Comparison of ENCODE assay signal across 15 mouse cellular contexts in genomic region chr3:137972224-137972623, GRCm38 (mm10). TPM values are rescaled to one million over a fixed set of nuclear protein-coding genes. Genes with fewer than 3 reads are reported as not detected.
DNase-seq lines count a peak whose midpoint lies in the region; ATAC-seq and TF ChIP-seq lines count a peak whose summit lies in the region.
"Had no signal": no experiment of that assay in that cellular context is flagged by ENCODE, and none has a peak within 500 bp of the region (broad histone marks: within the 10 kb centered on the region; RNA-seq: fewer than 3 reads in every experiment).

No protein-coding gene starts in this region.

- no peak for TF ChIP-seq POLR2A in heart, adult 2 months (IDR thresholded peaks at IDR 0.05; ENCODE audit: insufficient read depth, low read depth, low read length)

- no peak for TF ChIP-seq EP300 in heart, adult 2 months (IDR thresholded peaks at IDR 0.05; ENCODE audit: insufficient read depth, low read depth, low read length)
- TF ChIP-seq EP300 in lung, postnatal 0 days (IDR thresholded peaks at IDR 0.05), result no peak

- intact Hi-C loops in heart, adult 2 months (cut with DNase I), result no loop called here

- TF ChIP-seq CTCF in heart, adult 2 months (IDR thresholded peaks at IDR 0.05), result no peak
- TF ChIP-seq CTCF in lung, postnatal 0 days (IDR thresholded peaks at IDR 0.05), result no peak
- no peak for TF ChIP-seq CTCF in intestine, postnatal 0 days (IDR thresholded peaks at IDR 0.05; ENCODE audit: low read depth)

- H3K4me1 ChIP-seq in heart, embryonic 11.5 days (ENCODE audit: control insufficient read depth, insufficient read depth, low read length), result peaks cover 16% of the 10 kb centered on the region
- peaks cover 8% of the 10 kb centered on the region for H3K4me1 ChIP-seq in heart, adult 2 months (ENCODE audit: control insufficient read depth, insufficient read depth, low read length)
- H3K4me1 ChIP-seq in lung, postnatal 0 days (ENCODE audit: insufficient read depth, low read depth, low read length), result no peaks in the 10 kb centered on the region; the same call in 1 of the 2 replicates
- H3K4me1 ChIP-seq in intestine, postnatal 0 days (replicated peaks; ENCODE audit: control insufficient read depth, insufficient read depth, low read length), result 0 out of 2 replicates have a peak, but pooled peaks cover 16% of the 10 kb centered on the region
- H3K4me1 ChIP-seq in stomach, embryonic 14.5 days (ENCODE audit: control insufficient read depth, insufficient read depth, low read length), result no peaks in the 10 kb centered on the region
- H3K4me1 ChIP-seq in kidney, embryonic 16.5 days (ENCODE audit: insufficient read depth, low read length), result no peaks in the 10 kb centered on the region

- H3K9ac ChIP-seq in heart, embryonic 11.5 days (ENCODE audit: low read depth, low read length), result no peak overlapping the region
- no peak overlapping the region for H3K9ac ChIP-seq in heart, adult 2 months (ENCODE audit: low read depth, low read length)
- no peak overlapping the region for H3K9ac ChIP-seq in lung, postnatal 0 days (replicated peaks; ENCODE audit: low read depth)
- no peak overlapping the region for H3K9ac ChIP-seq in intestine, postnatal 0 days (ENCODE audit: low read depth, low read length)
- no peak overlapping the region for H3K9ac ChIP-seq in stomach, embryonic 14.5 days (replicated peaks; ENCODE audit: low read depth, low read length)
- H3K9ac ChIP-seq in kidney, embryonic 16.5 days (replicated peaks; ENCODE audit: low read length), result no peak overlapping the region
- H3K9ac ChIP-seq: limb, embryonic 13.5 days; midbrain, embryonic 12.5 days; neural tube, embryonic 13.5 days had no signal

- no peaks in the 10 kb centered on the region for H3K36me3 ChIP-seq in heart, embryonic 11.5 days (ENCODE audit: control insufficient read depth, insufficient read depth, low read length)
- H3K36me3 ChIP-seq in heart, adult 2 months (ENCODE audit: control insufficient read depth, insufficient read depth, low read length), result no peaks in the 10 kb centered on the region; the same call in 1 of the 2 replicates
- no peaks in the 10 kb centered on the region for H3K36me3 ChIP-seq in lung, postnatal 0 days (ENCODE audit: insufficient read depth, low read length)
- peaks cover 12% of the 10 kb centered on the region; the same call in 1 of the 2 replicates for H3K36me3 ChIP-seq in intestine, postnatal 0 days (ENCODE audit: control insufficient read depth, insufficient read depth)
- no peaks in the 10 kb centered on the region for H3K36me3 ChIP-seq in stomach, embryonic 14.5 days (ENCODE audit: control insufficient read depth, insufficient read depth, low read length)
- 0 out of 2 replicates have a peak, but pooled peaks cover 2% of the 10 kb centered on the region for H3K36me3 ChIP-seq in kidney, embryonic 16.5 days (ENCODE audit: insufficient read depth, low read length)
- H3K36me3 ChIP-seq: limb, embryonic 13.5 days; midbrain, embryonic 12.5 days; neural tube, embryonic 13.5 days had no signal

- no peak overlapping the region for H3K4me3 ChIP-seq in heart, embryonic 11.5 days (ENCODE audit: low read depth, low read length)
- H3K4me3 ChIP-seq in heart, adult 2 months, result no peak overlapping the region
- no peak overlapping the region for H3K4me3 ChIP-seq in lung, postnatal 0 days (ENCODE audit: low read depth, low read length)
- H3K4me3 ChIP-seq in intestine, postnatal 0 days (ENCODE audit: low read depth, low read length), result no peak overlapping the region
- H3K4me3 ChIP-seq in stomach, embryonic 14.5 days (ENCODE audit: low read depth, low read length), result no peak overlapping the region
- no peak overlapping the region for H3K4me3 ChIP-seq in kidney, embryonic 16.5 days (ENCODE audit: low read length)
- H3K4me3 ChIP-seq: limb, embryonic 13.5 days; midbrain, embryonic 12.5 days; neural tube, embryonic 13.5 days had no signal

- no peak for DNase-seq in heart, adult 2 months
- no peak for DNase-seq in lung, postnatal 0 days (ENCODE audit: low spot score)
- DNase-seq in lung, postnatal 4 days, result no peak
- DNase-seq in thymus, postnatal 14 days, result no peak
- DNase-seq: cerebellum, adult 11 months; kidney, postnatal 36 days; retina, postnatal 1 day; spleen, adult 18-20 months had no signal

- 63% methylated on average over 5 of the region's 5 CpGs for WGBS in heart, embryonic 11.5 days (ENCODE audit: insufficient replicate concordance)
- 62% methylated on average over 5 of the region's 5 CpGs for WGBS in heart, adult 2 months
- 41% methylated on average over 5 of the region's 5 CpGs for WGBS in lung, postnatal 0 days
- 61% methylated on average over 5 of the region's 5 CpGs for WGBS in intestine, postnatal 0 days
- WGBS in stomach, embryonic 14.5 days, result 71% methylated on average over 5 of the region's 5 CpGs
- 61% methylated on average over 5 of the region's 5 CpGs for WGBS in kidney, embryonic 16.5 days

- H3K27me3 ChIP-seq in heart, embryonic 11.5 days (ENCODE audit: control insufficient read depth, insufficient read depth, low read length), result no peaks in the 10 kb centered on the region
- H3K27me3 ChIP-seq in heart, adult 2 months (ENCODE audit: control insufficient read depth, insufficient read depth, low read length), result no peaks in the 10 kb centered on the region
- no peaks in the 10 kb centered on the region for H3K27me3 ChIP-seq in lung, postnatal 0 days (replicated peaks; ENCODE audit: insufficient read depth, low read length)
- no peaks in the 10 kb centered on the region for H3K27me3 ChIP-seq in intestine, postnatal 0 days (replicated peaks; ENCODE audit: control insufficient read depth, insufficient read depth, low read length)
- H3K27me3 ChIP-seq in stomach, embryonic 14.5 days (ENCODE audit: control insufficient read depth, insufficient read depth, low read length), result no peaks in the 10 kb centered on the region
- H3K27me3 ChIP-seq in kidney, embryonic 16.5 days (ENCODE audit: insufficient read depth, low read length), result no peaks in the 10 kb centered on the region
- H3K27me3 ChIP-seq: limb, embryonic 13.5 days; neural tube, embryonic 13.5 days had no signal

- peak overlapping the region; percentile 22; the same call in 1 of the 2 replicates for H3K4me2 ChIP-seq in heart, embryonic 11.5 days
- H3K4me2 ChIP-seq in lung, postnatal 0 days (replicated peaks; ENCODE audit: low read depth, low read length), result no peak overlapping the region
- H3K4me2 ChIP-seq in intestine, postnatal 0 days (replicated peaks; ENCODE audit: low read depth), result no peak overlapping the region
- H3K4me2 ChIP-seq in stomach, embryonic 14.5 days (replicated peaks; ENCODE audit: low read depth, low read length), result no peak overlapping the region
- no peak overlapping the region for H3K4me2 ChIP-seq in kidney, embryonic 16.5 days (replicated peaks; ENCODE audit: low read depth, low read length)
- H3K4me2 ChIP-seq: limb, embryonic 13.5 days; midbrain, embryonic 12.5 days; neural tube, embryonic 13.5 days had no signal

- peak; percentile 82 for ATAC-seq in heart, embryonic 11.5 days (replicated peaks; ENCODE audit: insufficient number of reproducible peaks, low FRiP score, low TSS enrichment)
- ATAC-seq in lung, postnatal 0 days, result peak; percentile 81
- ATAC-seq in intestine, postnatal 0 days, result peak; percentile 23; the same call in 1 of the 2 replicates
- peak; percentile 88 for ATAC-seq in stomach, embryonic 14.5 days (ENCODE audit: insufficient number of reproducible peaks, insufficient read depth, low FRiP score, low read depth)
- ATAC-seq in kidney, embryonic 16.5 days (ENCODE audit: low FRiP score, low TSS enrichment), result no peak

- H3K9me3 ChIP-seq in heart, embryonic 11.5 days (replicated peaks; ENCODE audit: control insufficient read depth, low read length), result no peaks in the 10 kb centered on the region
- no peaks in the 10 kb centered on the region for H3K9me3 ChIP-seq in lung, postnatal 0 days (ENCODE audit: low read length)
- H3K9me3 ChIP-seq in intestine, postnatal 0 days (ENCODE audit: control insufficient read depth), result no peaks in the 10 kb centered on the region
- H3K9me3 ChIP-seq in stomach, embryonic 14.5 days (ENCODE audit: control insufficient read depth, low read depth, low read length), result no peaks in the 10 kb centered on the region
- H3K9me3 ChIP-seq in kidney, embryonic 16.5 days (ENCODE audit: low read length), result no peaks in the 10 kb centered on the region
- H3K9me3 ChIP-seq: limb, embryonic 13.5 days; midbrain, embryonic 12.5 days; neural tube, embryonic 13.5 days had no signal

- peak overlapping the region; percentile 54; the same call in 1 of the 2 replicates for H3K27ac ChIP-seq in heart, embryonic 11.5 days (ENCODE audit: low read depth, low read length)
- no peak overlapping the region for H3K27ac ChIP-seq in heart, adult 2 months
- H3K27ac ChIP-seq in lung, postnatal 0 days (ENCODE audit: low read length), result no peak overlapping the region; the same call in 1 of the 2 replicates
- peak overlapping the region; percentile 54 for H3K27ac ChIP-seq in intestine, postnatal 0 days (ENCODE audit: low read depth, low read length)
- no peak overlapping the region for H3K27ac ChIP-seq in stomach, embryonic 14.5 days (ENCODE audit: low read length)
- H3K27ac ChIP-seq in kidney, embryonic 16.5 days (ENCODE audit: low read length), result no peak overlapping the region
- H3K27ac ChIP-seq: limb, embryonic 13.5 days; midbrain, embryonic 12.5 days; neural tube, embryonic 13.5 days had no signal

- H3K79me2 ChIP-seq in heart, adult 2 months (replicated peaks; ENCODE audit: control insufficient read depth, insufficient read depth, low read length), result no peaks in the 10 kb centered on the region

RNA-seq across cellular contexts. Expression of gene Dapp1, which starts 9.1 kb away (rescaled TPM):
- 14.0 and 15.4 TPM in 2 replicates for polyA plus RNA-seq in heart, embryonic 11.5 days (2014; fragmentation: Nextera tagmentation; extraction: Ambion mirVana)
- 1 to 10 TPM; 5.0 to 6.9 TPM for total RNA-seq in heart, adult 2 months (2021)
- polyA plus RNA-seq in heart, adult 2 months (2012; rRNA removed), result 4.0 and 5.2 TPM in 2 replicates
- polyA plus RNA-seq in lung, postnatal 0 days (2015; fragmentation: Nextera tagmentation; extraction: Ambion mirVana), result 7.9 and 8.9 TPM in 2 replicates
- 70.6 and 71.2 TPM in 2 replicates for polyA plus RNA-seq in intestine, postnatal 0 days (2015; fragmentation: Nextera tagmentation; extraction: Ambion mirVana)
- polyA plus RNA-seq in stomach, embryonic 14.5 days (2014; fragmentation: Nextera tagmentation; extraction: Ambion mirVana), result 12.0 and 14.7 TPM in 2 replicates
- 9.3 and 10.1 TPM in 2 replicates for polyA plus RNA-seq in kidney, embryonic 16.5 days (2015; fragmentation: Nextera tagmentation; extraction: Ambion mirVana)

RNA-seq across cellular contexts. Expression of gene Lamtor3, which starts 53.9 kb away (rescaled TPM):
- 97.0 and 97.2 TPM in 2 replicates for polyA plus RNA-seq in heart, embryonic 11.5 days (2014; fragmentation: Nextera tagmentation; extraction: Ambion mirVana)
- total RNA-seq in heart, adult 2 months (2021), result 100 to 1,000 TPM in 1 of 2 experiments, 10 to 100 TPM in 1; 88.9 to 107 TPM
- 48.7 and 77.2 TPM in 2 replicates for polyA plus RNA-seq in heart, adult 2 months (2012; rRNA removed)
- polyA plus RNA-seq in lung, postnatal 0 days (2015; fragmentation: Nextera tagmentation; extraction: Ambion mirVana), result 114 and 122 TPM in 2 replicates
- 156 and 160 TPM in 2 replicates for polyA plus RNA-seq in intestine, postnatal 0 days (2015; fragmentation: Nextera tagmentation; extraction: Ambion mirVana)
- polyA plus RNA-seq in stomach, embryonic 14.5 days (2014; fragmentation: Nextera tagmentation; extraction: Ambion mirVana), result 110 and 119 TPM in 2 replicates
- polyA plus RNA-seq in kidney, embryonic 16.5 days (2015; fragmentation: Nextera tagmentation; extraction: Ambion mirVana), result 118 and 125 TPM in 2 replicates

Comparison
In these comparisons a context has a peak if more than half of its experiments do, and no peak if none do; other contexts are left out.
1. H3K27ac ChIP-seq: peak in heart, embryonic 11.5 days (single experiment) and intestine, postnatal 0 days (single experiment); none in heart, adult 2 months (single experiment), lung, postnatal 0 days (single experiment), stomach, embryonic 14.5 days (single experiment) and kidney, embryonic 16.5 days (single experiment).